Mouse (Mus musculus) frontal cortex, adult (tissue): Measurements from ENCODE around the gene Gm21118.
"Not testable (repeated sequence)": the region's sequence is repeated elsewhere in the genome, so short reads cannot be mapped to it uniquely, and the experiment has no call there.

Source experiments
- ATAC-seq: cut with Nextera tagmentation; 2 replicates; pipeline ENCODE4 v1.9.2; 2017; ENCODE audit warnings: mild to moderate bottlenecking, moderate library complexity, mixed read lengths; ENCODE audit not compliant: low TSS enrichment

Gene Gm21118

GRCm38 (mm10) chrY:70273542-70273941 lies at the start of gene Gm21118:
TSS of gene Gm21118 (minus strand) at chrY:70273642.
- ATAC-seq = not testable (repeated sequence)

- ATAC-seq = not testable (repeated sequence)
Measured at GRCm38 (mm10) chrY:70303187-70303586, 29.7 kb upstream of the Gm21118 start, which contains the start of the genes Gm29423 and Gm29644. TSS of gene Gm29423 (minus strand) at chrY:70303287. TSS of gene Gm29644 (minus strand) at chrY:70303343.
